Mouse (Mus musculus) thymus, postnatal 25 days (tissue): ENCODE data around the gene Nudt14.
A peak's percentile ranks its signal among the peaks of the same experiment; 100 is the strongest.

Experiments
- DNase-seq: peaks from one replicate; pipeline ENCODE4 v3.0.0; 2022

Nudt14 gene

GRCm38 (mm10) chr12:112947307-112947706, 5.4 kb upstream of the Nudt14 start:
- peak; percentile 50 for DNase-seq

- no peak for DNase-seq
Observed at GRCm38 (mm10) chr12:112943669-112944068, 1.7 kb upstream of the Nudt14 start.

GRCm38 (mm10) chr12:112941156-112941775, 658 bp downstream of the Nudt14 start:
- no peak for DNase-seq

- no peak for DNase-seq
Observed at GRCm38 (mm10) chr12:112940710-112941109, 1.2 kb downstream of the Nudt14 start.

- no peak for DNase-seq
Observed at GRCm38 (mm10) chr12:112940238-112940637, 1.7 kb downstream of the Nudt14 start.

- no peak for DNase-seq
Observed at GRCm38 (mm10) chr12:112938873-112939565, 2.9 kb downstream of the Nudt14 start.

GRCm38 (mm10) chr12:112938366-112938765, 3.6 kb downstream of the Nudt14 start:
- no peak for DNase-seq

- DNase-seq = no peak
Observed at GRCm38 (mm10) chr12:112937906-112938305, 4.0 kb downstream of the Nudt14 start.

- no peak for DNase-seq
Observed at GRCm38 (mm10) chr12:112932647-112933046, 9.3 kb downstream of the Nudt14 start.

- peak; percentile 58 for DNase-seq
Observed at GRCm38 (mm10) chr12:112929562-112930352, 12.2 kb downstream of the Nudt14 start, which contains the start of gene Jag2. Gene Jag2, minus strand, starts transcription at chr12:112929776.

GRCm38 (mm10) chr12:112928401-112929241, 13.3 kb downstream of the Nudt14 start:
- peak; percentile 38 for DNase-seq

- DNase-seq = no peak
Observed at GRCm38 (mm10) chr12:112927265-112927664, 14.7 kb downstream of the Nudt14 start.

- DNase-seq = no peak
Observed at GRCm38 (mm10) chr12:112925950-112926349, 16.0 kb downstream of the Nudt14 start.

- DNase-seq = no peak
Observed at GRCm38 (mm10) chr12:112922541-112922940, 19.4 kb downstream of the Nudt14 start.

- DNase-seq = no peak
Observed at GRCm38 (mm10) chr12:112921518-112921917, 20.4 kb downstream of the Nudt14 start.

GRCm38 (mm10) chr12:112917906-112918305, 24.0 kb downstream of the Nudt14 start:
- no peak for DNase-seq

GRCm38 (mm10) chr12:112917486-112917885, 24.4 kb downstream of the Nudt14 start:
- DNase-seq = no peak

- DNase-seq = no peak
Observed at GRCm38 (mm10) chr12:112916698-112917400, 25.1 kb downstream of the Nudt14 start.

GRCm38 (mm10) chr12:112915587-112915986, 26.3 kb downstream of the Nudt14 start:
- DNase-seq = no peak

- DNase-seq = peak; percentile 66
Observed at GRCm38 (mm10) chr12:112914527-112914926, 27.4 kb downstream of the Nudt14 start.

- peak; percentile 18 for DNase-seq
Observed at GRCm38 (mm10) chr12:112912951-112913745, 28.8 kb downstream of the Nudt14 start.
